Mouse (Mus musculus): ENCODE data around the gene Qrfpr. TPM values are rescaled to one million over a fixed set of nuclear protein-coding genes. Genes with fewer than 3 reads are reported as not detected.

Qrfpr gene
- polyA plus RNA-seq, 1 experiment, result not detected

DNA sequence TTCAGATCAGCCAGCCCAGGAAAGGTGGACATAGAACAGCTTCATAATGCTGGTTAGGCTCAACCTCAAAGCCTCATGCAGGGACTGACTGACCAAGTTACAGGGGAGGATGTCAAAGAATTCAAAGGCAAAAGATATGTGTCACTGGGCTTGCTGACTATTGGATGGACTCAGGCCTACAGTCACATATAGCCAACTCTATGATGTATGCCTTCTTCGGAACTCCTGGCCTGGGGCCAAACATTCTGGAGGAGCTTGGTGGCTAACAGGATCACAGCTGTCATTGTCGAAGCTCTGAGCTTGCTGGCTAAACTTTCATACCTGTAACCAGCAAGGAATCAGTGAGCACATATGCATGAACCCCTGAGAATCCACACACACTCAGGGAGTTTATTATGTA is 11.2 kb downstream of the Qrfpr start:
- TF ChIP-seq CTCF (IDR thresholded peaks at IDR 0.05; ENCODE audit: insufficient read depth, low read depth, low read length), result no peak
- no peak for TF ChIP-seq POLR2A (IDR thresholded peaks at IDR 0.05; ENCODE audit: insufficient read depth, low read depth, low read length)
- WGBS, result 45% methylated on average over 2 of the region's 2 CpGs
- Histone ChIP-seq H3K27ac (ENCODE audit: insufficient read depth, low read depth, low read length) (no peak overlapping the region), H3K4me3 (ENCODE audit: insufficient read depth, low read depth, low read length) (no peak overlapping the region), H3K4me1 (ENCODE audit: control insufficient read depth, insufficient read depth, low read length) (no peaks in the 10 kb centered on the region)

DNA sequence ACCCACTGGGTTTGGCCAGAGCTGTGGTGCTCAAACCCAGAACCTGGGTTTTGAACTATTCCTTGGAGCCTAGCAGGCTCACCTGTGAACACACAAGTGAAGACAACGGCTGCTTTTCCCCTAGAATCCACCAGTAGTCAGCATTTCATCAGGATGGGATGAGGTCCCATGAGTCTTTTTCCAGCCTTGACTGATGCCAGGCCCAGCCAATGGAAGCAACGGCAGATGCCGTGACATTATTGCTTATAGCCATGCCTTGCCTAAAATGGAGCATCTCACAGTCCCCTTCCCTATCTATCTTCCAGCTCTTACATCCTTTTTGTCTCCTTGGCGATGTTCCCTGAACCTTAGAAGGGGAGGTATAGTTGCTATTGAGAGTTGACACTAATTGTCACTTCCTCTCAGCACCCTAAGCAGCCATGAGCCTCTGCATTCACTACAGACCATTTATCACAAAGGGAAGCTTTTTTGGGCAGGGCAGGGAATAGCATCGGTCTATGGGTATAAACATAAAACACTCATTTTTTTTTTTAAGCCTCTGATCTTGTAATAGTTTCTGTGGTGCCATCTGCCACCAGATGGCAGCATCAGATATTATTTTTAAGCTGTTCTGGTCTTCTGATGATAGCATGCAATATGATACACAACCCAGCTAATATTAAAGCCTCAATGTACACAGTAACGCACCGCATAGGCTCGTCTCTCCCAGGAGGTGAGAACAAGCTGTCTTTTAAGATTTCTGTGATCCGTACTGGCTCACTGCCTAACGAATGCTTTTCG is 12.1 kb downstream of the Qrfpr start:
- no peaks in the 10 kb centered on the region for H3K4me1 ChIP-seq (ENCODE audit: control insufficient read depth, insufficient read depth, low read length)
- no peak overlapping the region for H3K4me3 ChIP-seq (ENCODE audit: insufficient read depth, low read depth, low read length)
- no peak overlapping the region for H3K27ac ChIP-seq (ENCODE audit: insufficient read depth, low read depth, low read length)
- 29% methylated on average over 11 of the region's 11 CpGs for WGBS
- TF ChIP-seq POLR2A (IDR thresholded peaks at IDR 0.05; ENCODE audit: insufficient read depth, low read depth, low read length) (no peak), CTCF (IDR thresholded peaks at IDR 0.05; ENCODE audit: insufficient read depth, low read depth, low read length) (no peak)

DNA sequence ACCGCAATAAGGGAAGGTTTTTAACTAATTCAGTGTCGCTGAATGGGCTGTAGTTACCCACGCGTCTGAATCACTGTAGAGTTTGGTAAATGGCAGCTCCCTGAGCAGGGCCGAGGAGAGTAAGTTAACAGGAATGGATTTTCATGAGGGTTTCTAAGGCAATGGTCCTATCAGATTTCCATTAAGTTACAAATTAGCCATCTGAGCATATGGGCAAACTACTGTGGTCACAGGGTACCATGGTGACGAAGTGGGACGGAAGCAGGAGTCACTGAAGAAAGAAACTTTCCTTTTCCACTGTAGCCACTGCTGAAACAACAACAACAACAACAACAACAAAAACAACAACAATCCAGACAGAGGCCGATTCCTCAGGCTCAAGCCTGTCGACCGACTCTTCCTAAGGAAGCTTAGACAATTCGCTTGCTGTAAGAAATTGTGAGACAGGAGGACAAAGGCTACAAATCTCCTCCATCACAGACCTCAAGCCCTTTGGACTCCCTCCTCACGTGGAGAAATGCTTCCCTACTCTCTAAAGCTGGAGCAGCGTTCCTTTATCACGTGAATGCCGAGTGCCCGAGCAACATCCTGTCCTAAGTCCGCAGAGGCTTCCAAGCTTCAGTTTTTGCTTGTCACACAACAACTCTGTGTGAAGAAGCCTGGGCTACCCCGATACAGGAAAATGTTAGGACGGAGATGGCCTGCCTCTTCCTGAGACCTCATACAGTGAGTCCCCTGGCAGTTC is 14.4 kb downstream of the Qrfpr start:
- Histone ChIP-seq H3K27ac (ENCODE audit: insufficient read depth, low read depth, low read length) (no peak overlapping the region), H3K4me3 (ENCODE audit: insufficient read depth, low read depth, low read length) (no peak overlapping the region), H3K4me1 (ENCODE audit: control insufficient read depth, insufficient read depth, low read length) (no peaks in the 10 kb centered on the region)
- no peak for TF ChIP-seq POLR2A (IDR thresholded peaks at IDR 0.05; ENCODE audit: insufficient read depth, low read depth, low read length)
- no peak for TF ChIP-seq CTCF (IDR thresholded peaks at IDR 0.05; ENCODE audit: insufficient read depth, low read depth, low read length)
- 67% methylated on average over 19 of the region's 19 CpGs for WGBS

DNA sequence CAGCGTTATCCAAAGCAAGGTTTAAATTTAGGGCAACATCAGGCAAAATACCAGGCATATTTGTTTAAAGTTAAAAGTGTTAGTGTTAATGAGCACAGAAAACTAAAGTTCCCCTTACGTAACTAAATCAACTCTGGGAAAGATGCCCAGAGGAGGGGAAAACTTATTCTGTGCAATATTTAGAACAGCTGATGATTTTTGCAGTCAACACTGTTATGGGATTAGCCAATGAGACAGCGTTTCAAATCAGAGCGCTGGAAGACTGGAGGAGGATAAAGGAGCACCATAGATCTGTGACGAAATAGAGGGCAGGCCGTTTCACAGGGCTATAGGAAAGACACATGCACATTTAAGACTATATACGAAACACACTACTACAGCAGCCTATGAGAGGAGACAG is 19.2 kb downstream of the Qrfpr start:
- H3K4me3 ChIP-seq (ENCODE audit: insufficient read depth, low read depth, low read length), result no peak overlapping the region
- 55% methylated on average over 7 of the region's 7 CpGs for WGBS
- no peak for TF ChIP-seq CTCF (IDR thresholded peaks at IDR 0.05; ENCODE audit: insufficient read depth, low read depth, low read length)
- TF ChIP-seq POLR2A (IDR thresholded peaks at IDR 0.05; ENCODE audit: insufficient read depth, low read depth, low read length), result no peak
- H3K4me1 ChIP-seq (ENCODE audit: control insufficient read depth, insufficient read depth, low read length), result peaks cover 2% of the 10 kb centered on the region; the same call in 1 of the 2 replicates
- H3K27ac ChIP-seq (ENCODE audit: insufficient read depth, low read depth, low read length), result no peak overlapping the region

DNA sequence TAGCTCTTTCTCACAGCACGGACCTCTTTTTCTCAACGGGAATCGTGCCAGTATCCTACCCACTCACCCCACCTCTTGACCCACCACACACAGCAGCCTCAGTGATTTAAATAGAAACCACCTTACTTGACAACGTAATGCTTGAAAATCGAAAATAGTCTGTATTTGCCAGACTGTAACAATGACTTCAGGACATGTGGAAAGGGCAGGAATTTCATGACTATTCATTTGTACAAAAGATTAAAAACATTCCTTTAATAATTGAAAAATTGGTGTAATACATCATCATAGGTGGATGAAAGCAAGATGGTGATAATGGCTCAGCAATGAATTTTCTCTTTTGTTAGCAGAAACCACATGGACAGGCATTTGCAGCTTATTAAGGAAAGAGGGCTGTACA is 21.0 kb downstream of the Qrfpr start:
- Histone ChIP-seq H3K27ac (ENCODE audit: insufficient read depth, low read depth, low read length) (no peak overlapping the region), H3K4me3 (ENCODE audit: insufficient read depth, low read depth, low read length) (no peak overlapping the region), H3K4me1 (ENCODE audit: control insufficient read depth, insufficient read depth, low read length) (peaks cover 2% of the 10 kb centered on the region; the same call in 1 of the 2 replicates)
- TF ChIP-seq CTCF (IDR thresholded peaks at IDR 0.05; ENCODE audit: insufficient read depth, low read depth, low read length) (no peak), POLR2A (IDR thresholded peaks at IDR 0.05; ENCODE audit: insufficient read depth, low read depth, low read length) (no peak)
- 34% methylated on average over 5 of the region's 5 CpGs for WGBS

DNA sequence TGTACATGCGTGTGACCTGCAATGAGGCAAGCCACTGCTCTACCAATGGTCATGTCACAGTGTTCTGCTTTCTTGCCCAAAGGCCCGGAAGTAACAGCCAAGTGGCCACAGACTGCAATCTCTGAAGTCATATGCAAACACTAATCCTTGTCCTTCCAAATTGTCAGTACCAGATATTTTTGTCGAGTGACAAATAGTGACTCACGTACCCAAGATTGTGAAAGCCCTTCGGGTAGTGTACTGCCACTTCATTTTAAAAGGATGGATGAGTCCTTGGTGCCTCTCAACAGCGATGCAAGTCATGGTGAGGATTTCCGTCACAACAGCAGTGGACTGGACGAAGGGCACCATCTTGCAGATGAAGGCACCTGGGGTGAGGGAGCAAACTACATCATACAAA is 32.9 kb downstream of the Qrfpr start:
- WGBS, result 90% methylated on average over 8 of the region's 8 CpGs
- no peaks in the 10 kb centered on the region for H3K4me1 ChIP-seq (ENCODE audit: control insufficient read depth, insufficient read depth, low read length)
- TF ChIP-seq CTCF (IDR thresholded peaks at IDR 0.05; ENCODE audit: insufficient read depth, low read depth, low read length), result no peak
- no peak for TF ChIP-seq POLR2A (IDR thresholded peaks at IDR 0.05; ENCODE audit: insufficient read depth, low read depth, low read length)
- H3K4me3 ChIP-seq (ENCODE audit: insufficient read depth, low read depth, low read length), result no peak overlapping the region
- H3K27ac ChIP-seq (ENCODE audit: insufficient read depth, low read depth, low read length), result no peak overlapping the region

DNA sequence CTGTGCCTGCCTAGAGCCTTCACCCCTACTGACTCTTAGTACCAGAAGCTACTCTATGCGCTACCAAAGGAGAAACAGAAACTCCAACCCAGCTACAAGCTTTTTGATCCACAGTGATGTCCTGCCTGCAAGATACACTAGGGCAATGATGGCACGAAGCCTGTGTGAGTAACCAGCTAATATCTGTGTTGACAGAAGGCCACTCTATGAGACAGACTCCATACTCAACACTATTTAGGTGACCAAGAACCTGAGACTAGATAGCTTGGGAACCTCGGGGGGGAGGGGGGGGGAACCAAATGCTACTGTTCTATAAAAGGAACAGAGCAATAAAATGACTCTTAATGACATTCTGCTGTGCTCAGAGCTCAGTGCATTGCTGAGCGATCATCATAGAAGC is 35.6 kb downstream of the Qrfpr start:
- Histone ChIP-seq H3K4me3 (ENCODE audit: insufficient read depth, low read depth, low read length) (no peak overlapping the region), H3K4me1 (ENCODE audit: control insufficient read depth, insufficient read depth, low read length) (no peaks in the 10 kb centered on the region), H3K27ac (ENCODE audit: insufficient read depth, low read depth, low read length) (no peak overlapping the region)
- WGBS, result 88% methylated on average over 4 of the region's 4 CpGs
- TF ChIP-seq POLR2A (IDR thresholded peaks at IDR 0.05; ENCODE audit: insufficient read depth, low read depth, low read length) (no peak), CTCF (IDR thresholded peaks at IDR 0.05; ENCODE audit: insufficient read depth, low read depth, low read length) (no peak)

DNA sequence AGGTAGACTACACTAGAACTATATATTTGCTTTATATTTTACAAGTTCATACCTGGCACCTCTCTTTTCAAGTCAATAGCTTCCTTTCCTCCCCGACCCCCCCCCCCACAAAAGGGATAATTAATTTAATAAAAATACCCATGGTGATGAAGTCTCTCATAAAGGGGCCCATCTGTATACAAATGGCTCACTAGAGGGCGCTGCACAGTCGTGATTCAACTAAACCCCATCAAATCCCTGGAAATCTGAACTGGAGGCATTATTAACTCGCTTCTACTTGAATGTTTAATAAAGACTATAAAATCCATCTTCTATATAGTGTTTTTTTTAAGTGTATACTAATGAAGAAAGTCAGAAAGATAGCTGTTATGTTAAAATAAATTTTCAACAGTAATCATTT is 40.6 kb downstream of the Qrfpr start:
- H3K27ac ChIP-seq (ENCODE audit: insufficient read depth, low read depth, low read length), result no peak overlapping the region
- no peak overlapping the region for H3K4me3 ChIP-seq (ENCODE audit: insufficient read depth, low read depth, low read length)
- 3% methylated on average over 4 of the region's 4 CpGs for WGBS
- TF ChIP-seq CTCF (IDR thresholded peaks at IDR 0.05; ENCODE audit: insufficient read depth, low read depth, low read length) (no peak), POLR2A (IDR thresholded peaks at IDR 0.05; ENCODE audit: insufficient read depth, low read depth, low read length) (no peak)
- H3K4me1 ChIP-seq (ENCODE audit: control insufficient read depth, insufficient read depth, low read length), result no peaks in the 10 kb centered on the region

DNA sequence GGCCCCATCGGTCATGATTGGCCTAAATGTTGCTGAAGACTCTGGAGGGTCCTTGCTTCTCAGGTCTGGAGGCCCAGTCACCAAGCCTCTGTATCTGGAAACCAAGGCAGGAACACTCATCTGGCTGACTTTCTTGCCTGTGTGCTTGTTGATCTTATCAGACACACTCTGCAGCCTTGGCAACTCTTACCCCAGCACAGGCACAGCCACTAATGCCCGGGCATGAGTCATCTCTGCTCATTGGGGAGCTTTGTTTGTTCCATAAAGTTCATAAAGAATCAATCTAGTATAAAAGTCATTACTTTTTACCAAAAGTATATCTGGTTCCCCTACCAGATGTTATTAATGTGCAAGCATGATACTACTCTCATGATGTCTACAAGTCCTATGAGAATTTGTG is 48.4 kb downstream of the Qrfpr start:
- H3K27ac ChIP-seq (ENCODE audit: insufficient read depth, low read depth, low read length), result no peak overlapping the region
- H3K4me3 ChIP-seq (ENCODE audit: insufficient read depth, low read depth, low read length), result no peak overlapping the region
- peaks cover 3% of the 10 kb centered on the region; the same call in 1 of the 2 replicates for H3K4me1 ChIP-seq (ENCODE audit: control insufficient read depth, insufficient read depth, low read length)
- WGBS, result 95% methylated on average over 2 of the region's 2 CpGs
- TF ChIP-seq CTCF (IDR thresholded peaks at IDR 0.05; ENCODE audit: insufficient read depth, low read depth, low read length) (no peak), POLR2A (IDR thresholded peaks at IDR 0.05; ENCODE audit: insufficient read depth, low read depth, low read length) (no peak)

Data from olfactory bulb, adult 2 months (tissue).